Mouse (Mus musculus) layer of hippocampus, postnatal 25 days (tissue): ENCODE results near the gene Gm11492. TPM values are rescaled to one million over a fixed set of nuclear protein-coding genes. Genes with fewer than 3 reads are reported as not detected.
A peak's percentile ranks its signal among the peaks of the same experiment; 100 is the strongest.

Experiments
- DNase-seq, 2 experiments: peaks; one replicate each; pipeline ENCODE4 v3.0.0; 2022; ENCODE audit warnings: mixed read lengths in 2 of 2, low spot score in 1 of 2; ENCODE audit errors: extremely low spot score in 1 of 2
- total RNA-seq, 2 experiments: library from RNA; stranded (reverse); gene quantifications; 2 replicates each; pipeline ENCODE4 v1.2.3; 2021

Gm11492 gene
- total RNA-seq, 2 experiments from 2014 or later = not detected

GRCm38 (mm10) chr11:87578249-87578962 lies 12.0 kb downstream of the Gm11492 start:
- peak; percentile 56 to 57 for DNase-seq

DNA sequence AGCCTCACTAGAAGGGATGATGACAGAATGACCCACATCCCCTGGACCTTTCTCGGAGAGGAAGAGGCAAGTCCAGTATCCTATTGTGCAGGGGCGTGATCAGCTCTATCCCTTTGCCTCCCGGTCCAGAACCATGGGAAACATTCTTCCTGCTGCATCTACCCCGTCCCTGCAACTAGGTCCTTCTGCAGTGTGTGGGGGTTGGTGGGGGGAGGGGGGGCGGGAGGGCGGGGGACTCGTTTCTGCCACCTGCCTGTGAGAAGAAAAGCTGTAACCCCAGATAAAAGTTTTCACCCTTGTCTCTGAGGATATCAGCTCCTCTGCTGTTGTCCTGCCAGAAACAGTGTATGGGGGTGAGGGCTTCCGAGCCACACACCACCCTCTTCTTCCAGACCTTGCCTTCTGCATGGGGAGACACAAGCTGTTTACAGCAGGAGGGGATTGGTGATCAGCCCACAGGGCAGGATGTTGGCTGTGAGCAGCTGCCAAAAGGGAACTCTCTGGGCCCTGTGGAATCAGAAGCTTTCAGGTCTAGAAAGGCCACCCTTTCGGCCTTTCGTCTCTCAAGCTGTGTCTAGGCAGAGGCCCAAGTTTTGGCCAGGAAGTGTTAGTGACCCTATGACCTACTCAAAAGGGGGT lies 12.6 kb downstream of the Gm11492 start:
- DNase-seq = no peak

- no peak for DNase-seq
Measured at GRCm38 (mm10) chr11:87579713-87580112, 13.3 kb downstream of the Gm11492 start.

GRCm38 (mm10) chr11:87580543-87581085 lies 14.2 kb downstream of the Gm11492 start:
- DNase-seq = no peak

- DNase-seq = no peak
Measured at GRCm38 (mm10) chr11:87581161-87581865, 14.9 kb downstream of the Gm11492 start.

DNA sequence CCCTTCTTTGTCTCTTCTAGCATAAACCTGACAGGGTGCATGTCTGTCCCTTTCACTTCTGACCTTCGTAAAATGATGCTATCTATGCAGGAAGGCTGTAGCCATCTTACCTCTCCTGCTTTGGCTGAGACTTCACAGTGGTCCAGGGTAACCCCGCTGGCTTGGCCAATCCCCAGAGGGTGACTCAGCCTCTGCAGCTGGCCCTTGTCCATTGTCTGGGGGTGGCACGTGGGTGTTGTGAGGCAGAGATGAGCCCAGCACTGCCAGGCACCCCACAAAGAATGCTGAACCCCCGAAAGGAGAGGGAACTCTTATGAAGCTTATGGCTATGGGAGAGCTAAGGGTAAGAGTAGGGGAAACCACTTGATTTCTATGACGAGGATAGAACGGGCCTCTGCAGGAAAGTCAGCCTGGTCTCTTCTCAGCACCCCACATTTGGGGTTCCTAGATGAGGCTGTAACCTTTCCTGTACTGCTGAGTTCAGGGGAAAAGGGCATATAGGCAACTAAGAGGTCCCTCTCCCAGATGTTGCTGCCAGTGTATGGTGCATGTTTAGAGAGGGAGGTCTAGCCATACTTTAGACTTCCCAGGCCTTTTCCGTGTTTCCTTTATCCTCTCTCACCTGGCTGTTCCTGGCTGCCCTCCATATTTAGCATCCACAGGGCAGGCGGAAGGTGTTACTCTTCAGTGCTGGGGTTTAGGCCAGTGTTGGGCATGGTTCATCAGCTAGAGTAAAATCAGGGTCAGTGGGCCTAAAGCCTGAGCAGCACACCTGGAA lies 15.7 kb downstream of the Gm11492 start:
- DNase-seq = no peak

- no peak for DNase-seq
Measured at GRCm38 (mm10) chr11:87583291-87584034, 17.0 kb downstream of the Gm11492 start.

- DNase-seq = no peak
Measured at GRCm38 (mm10) chr11:87584711-87585505, 18.5 kb downstream of the Gm11492 start.

DNA sequence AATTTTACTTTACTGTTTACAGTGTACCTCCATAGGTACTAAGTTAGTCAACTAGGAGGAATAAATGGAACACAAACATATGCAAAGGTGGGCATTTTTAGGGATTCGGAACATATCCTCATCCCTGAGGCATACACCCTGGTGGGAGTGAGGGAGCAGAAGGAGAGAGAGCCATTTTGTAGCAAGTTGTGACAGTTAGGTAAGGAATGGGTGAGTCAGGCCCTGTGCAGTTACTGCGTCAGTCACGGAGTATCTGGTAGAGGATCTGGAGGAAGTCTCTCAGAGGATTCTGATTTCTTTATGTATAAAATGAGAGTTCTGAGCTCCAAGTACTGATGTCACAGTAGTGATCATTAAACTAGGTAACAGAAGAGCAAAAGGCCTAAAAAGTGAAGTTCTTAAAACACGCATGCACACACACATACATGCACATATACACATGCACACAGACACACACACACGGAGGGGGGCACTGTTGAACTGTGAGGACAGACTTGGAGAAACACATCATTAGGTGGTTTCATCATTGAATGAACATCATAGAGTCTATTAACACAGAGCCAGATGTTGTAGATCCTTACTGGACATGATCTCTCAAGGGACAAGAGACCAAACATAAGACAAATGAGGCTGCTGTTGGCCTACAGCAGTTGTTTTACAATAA lies 20.9 kb downstream of the Gm11492 start:
- DNase-seq = no peak

DNA sequence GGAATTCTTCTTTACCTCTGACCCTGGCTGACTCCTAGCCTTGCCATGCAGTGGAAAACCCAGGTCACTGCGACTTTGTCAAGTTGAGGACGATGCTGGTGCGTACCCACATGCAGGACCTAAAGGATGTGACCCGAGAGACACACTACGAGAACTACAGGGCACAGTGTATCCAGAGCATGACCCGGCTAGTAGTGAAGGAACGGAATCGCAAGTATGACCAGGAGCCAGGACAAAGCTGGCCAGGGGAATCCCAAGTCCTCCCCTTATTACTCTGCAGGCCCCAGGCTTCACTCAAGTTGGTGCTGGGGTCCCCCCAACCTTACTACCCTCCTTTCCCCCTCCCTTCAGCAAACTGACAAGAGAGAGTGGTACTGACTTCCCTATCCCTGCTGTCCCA lies 23.2 kb downstream of the Gm11492 start:
- no peak for DNase-seq

DNA sequence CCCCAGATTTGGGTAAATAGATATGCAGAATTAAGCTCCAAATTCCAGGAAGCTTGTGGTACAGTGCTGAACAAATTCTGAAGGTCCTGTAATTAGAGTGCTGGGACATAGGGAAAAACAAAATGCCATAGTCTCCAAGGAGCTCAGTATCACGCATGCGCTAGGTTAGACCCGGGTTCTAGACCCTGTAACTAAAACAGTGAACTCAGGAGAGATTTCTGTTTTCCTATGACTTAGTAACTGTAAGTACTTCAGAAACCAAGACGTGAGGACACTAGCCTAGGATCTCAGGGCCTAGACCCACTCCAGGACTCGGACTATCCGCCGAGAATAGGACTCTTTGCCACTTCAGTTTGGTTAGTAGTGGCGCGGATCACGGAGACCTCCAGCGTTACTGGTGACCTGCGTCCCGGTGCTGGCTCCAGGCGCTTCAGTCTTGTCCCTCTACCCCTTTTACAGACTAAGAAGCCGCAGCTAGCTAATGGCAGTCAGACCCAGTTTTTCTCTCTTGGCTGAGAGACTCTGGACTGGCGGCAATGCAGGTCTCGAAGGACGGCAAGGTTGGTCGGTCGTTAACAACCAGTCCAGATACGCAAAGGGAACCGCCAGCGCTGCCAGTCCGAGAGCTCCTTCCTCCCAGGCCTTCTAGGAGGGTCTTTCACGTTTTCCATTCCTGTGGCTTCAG lies 24.5 kb downstream of the Gm11492 start:
- DNase-seq = peak in 1 of 2 experiments; percentile 46

DNA sequence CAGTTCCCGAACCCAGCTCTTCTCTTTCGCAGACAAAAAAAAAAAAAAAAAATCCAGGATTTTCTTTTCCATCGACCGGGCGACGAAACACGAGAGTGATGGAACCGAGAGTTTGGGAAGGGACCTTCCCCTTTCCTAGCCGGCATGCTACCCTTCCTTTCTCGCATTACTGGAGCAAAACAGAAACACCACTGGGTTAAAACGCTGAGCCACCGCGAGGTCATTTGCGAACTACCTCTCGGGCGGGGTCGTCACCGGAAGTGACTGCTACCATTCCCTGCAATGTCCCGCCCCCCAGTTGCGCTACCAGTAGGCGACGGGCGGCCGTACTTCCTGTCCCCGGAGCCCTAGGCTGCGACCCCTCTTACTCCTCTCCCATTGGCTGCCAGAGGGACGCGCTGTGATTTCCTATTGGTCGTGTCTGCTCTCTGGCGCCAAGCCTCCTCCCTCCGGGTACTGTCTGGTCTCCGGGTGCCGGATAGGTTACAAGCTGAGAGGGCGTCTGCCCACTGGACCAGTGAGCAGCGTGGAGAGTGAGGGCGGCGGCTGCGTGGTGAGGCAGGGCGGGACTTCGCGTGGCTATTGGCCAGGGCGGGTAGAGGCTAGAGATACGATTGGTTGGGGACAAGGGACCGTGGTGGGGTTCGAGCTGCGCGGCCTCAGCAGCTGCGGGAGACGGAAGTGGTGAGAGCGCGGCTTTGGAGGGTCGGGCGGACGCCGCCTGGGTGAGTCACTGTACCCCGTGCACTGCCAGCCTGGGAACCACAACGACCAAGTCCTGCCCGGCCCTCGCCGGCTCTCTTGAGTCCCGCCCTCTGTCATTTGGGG lies 25.3 kb downstream of the Gm11492 start, which contains the start of gene Mtmr4:
Mtmr4 (plus strand) TSS at position 637 of the 828 bp plus-strand sequence.
- DNase-seq = peak; percentile 89 to 96

GRCm38 (mm10) chr11:87592354-87592695 lies 25.9 kb downstream of the Gm11492 start:
- DNase-seq = no peak

GRCm38 (mm10) chr11:87592713-87593598 lies 26.5 kb downstream of the Gm11492 start:
- no peak for DNase-seq

DNA sequence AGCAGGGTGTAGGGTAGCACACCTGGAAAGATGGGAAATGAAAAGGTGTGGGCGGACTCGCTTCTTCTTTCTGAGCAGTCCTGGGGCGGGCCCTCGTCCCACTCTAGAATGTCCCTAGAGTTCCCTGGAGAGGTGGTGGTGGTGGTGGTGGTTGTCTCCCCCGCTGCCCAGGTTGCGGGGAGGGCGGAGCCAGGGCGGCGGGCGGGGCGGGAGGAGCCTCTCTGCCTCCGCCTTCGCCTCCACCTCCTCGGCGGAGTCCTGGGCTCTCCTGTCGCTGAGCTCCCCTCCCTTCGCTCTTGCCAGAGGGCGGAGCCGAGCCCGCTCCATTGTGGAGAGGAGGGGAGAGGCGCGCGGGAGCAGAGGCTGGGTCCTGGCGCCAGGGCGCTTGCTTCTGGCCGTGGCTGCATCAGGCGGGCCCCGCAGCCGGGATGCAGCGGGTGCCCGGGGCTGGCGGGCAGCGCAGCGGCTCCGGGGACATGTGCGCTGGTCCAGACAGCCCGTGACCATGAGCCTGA lies 28.9 kb downstream of the Gm11492 start:
- peak; percentile 62 to 64 for DNase-seq

DNA sequence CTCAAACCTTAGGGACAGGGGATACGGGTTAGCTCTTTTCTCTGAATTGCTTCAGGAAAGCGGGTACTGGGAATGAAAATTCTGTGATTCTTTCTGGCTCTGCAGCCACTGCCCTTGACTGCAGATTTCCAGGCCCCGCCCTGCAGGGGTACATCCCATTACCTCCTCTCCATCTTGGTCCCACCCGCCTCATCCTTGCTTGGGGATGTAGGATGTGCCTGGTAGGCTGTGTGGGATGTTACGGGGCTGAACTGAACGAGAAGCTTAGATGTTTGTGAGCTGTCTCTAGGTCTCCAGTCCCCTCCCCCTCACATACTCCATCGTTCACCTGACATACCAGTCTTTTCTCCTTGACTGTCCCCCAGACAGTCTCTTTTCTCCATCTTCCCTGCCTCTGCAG lies 29.5 kb downstream of the Gm11492 start:
- no peak for DNase-seq
